Mouse (Mus musculus): ENCODE data around the gene Eprs. TPM values are rescaled to one million over a fixed set of nuclear protein-coding genes. Genes with fewer than 3 reads are reported as not detected.
A peak's percentile ranks its signal among the peaks of the same experiment; 100 is the strongest.
"Not testable (repeated sequence)": the region's sequence is repeated elsewhere in the genome, so short reads cannot be mapped to it uniquely, and the experiment has no call there.

The Eprs gene
- polyA plus RNA-seq (2015; fragmentation: Nextera tagmentation; extraction: Ambion mirVana) = 170 and 174 TPM in 2 replicates

GRCm38 (mm10) chr1:185362677-185363520 lies at the start of gene Eprs:
Eprs (plus strand) TSS chr1:185363044.
- Histone ChIP-seq H3K36me3 (peaks cover 17% of the 10 kb centered on the region), H3K4me1 (peaks cover 26% of the 10 kb centered on the region), H3K27me3 (no peaks in the 10 kb centered on the region), H3K4me2 (peak within 1 kb of the TSS; percentile 57), H3K4me3 (peak within 1 kb of the TSS; percentile 98), H3K9me3 (no peaks in the 10 kb centered on the region), H3K27ac (peak within 1 kb of the TSS; percentile 97), H3K9ac (peak within 1 kb of the TSS; percentile 92)
- under 1% methylated on average over 82 of the region's 92 CpGs for WGBS
- ATAC-seq (ENCODE audit: insufficient number of reproducible peaks, low FRiP score, low TSS enrichment, low read depth) = peak; percentile 96

- Histone ChIP-seq H3K4me3 (no peak overlapping the region), H3K4me1 (no peaks in the 10 kb centered on the region), H3K4me2 (no peak overlapping the region), H3K36me3 (peaks cover 64% of the 10 kb centered on the region), H3K27me3 (no peaks in the 10 kb centered on the region), H3K9me3 (no peaks in the 10 kb centered on the region), H3K27ac (no peak overlapping the region), H3K9ac (no peak overlapping the region)
- 91% methylated on average over 4 of the region's 4 CpGs for WGBS
- no peak for ATAC-seq (ENCODE audit: insufficient number of reproducible peaks, low FRiP score, low TSS enrichment, low read depth)
Measured at GRCm38 (mm10) chr1:185314546-185314945, 48.3 kb upstream of the Eprs start.

GRCm38 (mm10) chr1:185315846-185316568 lies 46.8 kb upstream of the Eprs start:
- ATAC-seq (ENCODE audit: insufficient number of reproducible peaks, low FRiP score, low TSS enrichment, low read depth) = no peak
- Histone ChIP-seq H3K9me3 (no peaks in the 10 kb centered on the region), H3K4me1 (no peaks in the 10 kb centered on the region), H3K27ac (no peak overlapping the region), H3K4me3 (no peak overlapping the region), H3K36me3 (peaks cover 73% of the 10 kb centered on the region), H3K27me3 (no peaks in the 10 kb centered on the region), H3K9ac (no peak overlapping the region), H3K4me2 (no peak overlapping the region)
- WGBS = 89% methylated on average over 16 of the region's 16 CpGs

- not testable (repeated sequence) for H3K9me3 ChIP-seq; ATAC-seq (ENCODE audit: insufficient number of reproducible peaks, low FRiP score, low TSS enrichment, low read depth); H3K27ac ChIP-seq; H3K9ac ChIP-seq; H3K27me3 ChIP-seq
- WGBS = 62% methylated on average over 3 of the region's 3 CpGs
- H3K4me1 ChIP-seq = peaks cover 12% of the 10 kb centered on the region; the same call in 1 of the 2 replicates
- peaks cover 40% of the 10 kb centered on the region for H3K36me3 ChIP-seq
- H3K4me2 ChIP-seq = peak overlapping the region; percentile 54
- peak overlapping the region; percentile 97 for H3K4me3 ChIP-seq
Measured at GRCm38 (mm10) chr1:185327754-185328345, 35.0 kb upstream of the Eprs start.

GRCm38 (mm10) chr1:185328721-185329610 lies 33.9 kb upstream of the Eprs start, which contains the start of gene Iars2:
Iars2 (minus strand) TSS chr1:185329396.
- H3K4me1 ChIP-seq = peaks cover 17% of the 10 kb centered on the region
- H3K4me2 ChIP-seq = peak within 1 kb of the TSS; percentile 54
- peak within 1 kb of the TSS; percentile 95 for H3K27ac ChIP-seq
- H3K9me3 ChIP-seq = no peaks in the 10 kb centered on the region
- peaks cover 29% of the 10 kb centered on the region for H3K36me3 ChIP-seq
- under 1% methylated on average over 76 of the region's 76 CpGs for WGBS
- no peaks in the 10 kb centered on the region for H3K27me3 ChIP-seq
- H3K9ac ChIP-seq = peak within 1 kb of the TSS; percentile 85
- peak within 1 kb of the TSS; percentile 97 for H3K4me3 ChIP-seq
- ATAC-seq (ENCODE audit: insufficient number of reproducible peaks, low FRiP score, low TSS enrichment, low read depth) = peak; percentile 82

- 89% methylated on average over 8 of the region's 8 CpGs for WGBS
- Histone ChIP-seq H3K4me1 (peaks cover 17% of the 10 kb centered on the region), H3K36me3 (peaks cover 23% of the 10 kb centered on the region), H3K4me2 (peak overlapping the region; percentile 54; the same call in 1 of the 2 replicates), H3K27ac (no peak overlapping the region), H3K9me3 (no peaks in the 10 kb centered on the region), H3K4me3 (no peak overlapping the region), H3K9ac (no peak overlapping the region), H3K27me3 (no peaks in the 10 kb centered on the region)
- ATAC-seq (ENCODE audit: insufficient number of reproducible peaks, low FRiP score, low TSS enrichment, low read depth) = no peak
Measured at GRCm38 (mm10) chr1:185329851-185330250, 33.0 kb upstream of the Eprs start.

- H3K9ac ChIP-seq = no peak overlapping the region
- peaks cover 17% of the 10 kb centered on the region for H3K4me1 ChIP-seq
- 45% methylated on average over 5 of the region's 5 CpGs for WGBS
- no peak overlapping the region for H3K27ac ChIP-seq
- no peaks in the 10 kb centered on the region for H3K9me3 ChIP-seq
- ATAC-seq (ENCODE audit: insufficient number of reproducible peaks, low FRiP score, low TSS enrichment, low read depth) = no peak
- H3K4me3 ChIP-seq = peak overlapping the region; percentile 57
- peak overlapping the region; percentile 66; the same call in 1 of the 2 replicates for H3K4me2 ChIP-seq
- no peaks in the 10 kb centered on the region for H3K27me3 ChIP-seq
- H3K36me3 ChIP-seq = peaks cover 10% of the 10 kb centered on the region
Measured at GRCm38 (mm10) chr1:185331364-185331763, 31.5 kb upstream of the Eprs start.

GRCm38 (mm10) chr1:185331983-185332430 lies 30.8 kb upstream of the Eprs start, which contains the start of gene Bpnt1:
Bpnt1 (plus strand) TSS chr1:185332149.
- peak within 1 kb of the TSS; percentile 57 for H3K4me3 ChIP-seq
- H3K4me2 ChIP-seq = peak within 1 kb of the TSS; percentile 66
- peaks cover 4% of the 10 kb centered on the region for H3K36me3 ChIP-seq
- peak; percentile 81 for ATAC-seq (ENCODE audit: insufficient number of reproducible peaks, low FRiP score, low TSS enrichment, low read depth)
- H3K4me1 ChIP-seq = peaks cover 17% of the 10 kb centered on the region
- WGBS = under 1% methylated on average over 32 of the region's 32 CpGs
- H3K9me3 ChIP-seq = no peaks in the 10 kb centered on the region
- H3K9ac ChIP-seq = peak within 1 kb of the TSS; percentile 64
- H3K27me3 ChIP-seq = no peaks in the 10 kb centered on the region
- H3K27ac ChIP-seq = peak within 1 kb of the TSS; percentile 93

- Histone ChIP-seq H3K4me1 (peaks cover 15% of the 10 kb centered on the region), H3K9me3 (no peaks in the 10 kb centered on the region), H3K9ac (no peak overlapping the region), H3K27me3 (no peaks in the 10 kb centered on the region), H3K36me3 (peaks cover 5% of the 10 kb centered on the region; the same call in 1 of the 2 replicates), H3K4me3 (no peak overlapping the region), H3K27ac (no peak overlapping the region), H3K4me2 (no peak overlapping the region)
- ATAC-seq (ENCODE audit: insufficient number of reproducible peaks, low FRiP score, low TSS enrichment, low read depth) = no peak
- WGBS = 88% methylated on average over 5 of the region's 5 CpGs
Measured at GRCm38 (mm10) chr1:185333651-185334050, 29.2 kb upstream of the Eprs start.

- no peak overlapping the region for H3K4me2 ChIP-seq
- no peak for ATAC-seq (ENCODE audit: insufficient number of reproducible peaks, low FRiP score, low TSS enrichment, low read depth)
- H3K36me3 ChIP-seq = peaks cover 9% of the 10 kb centered on the region; the same call in 1 of the 2 replicates
- H3K27ac ChIP-seq = no peak overlapping the region
- H3K4me1 ChIP-seq = peaks cover 15% of the 10 kb centered on the region
- H3K27me3 ChIP-seq = no peaks in the 10 kb centered on the region
- no peak overlapping the region for H3K9ac ChIP-seq
- H3K9me3 ChIP-seq = no peaks in the 10 kb centered on the region
- WGBS = 86% methylated on average over 4 of the region's 4 CpGs
- no peak overlapping the region for H3K4me3 ChIP-seq
Measured at GRCm38 (mm10) chr1:185334136-185334535, 28.7 kb upstream of the Eprs start.

Data from limb, embryonic 15.5 days (tissue).